Mouse (Mus musculus) stomach, adult 2 months (tissue): ENCODE measurements around the gene Tbc1d12. TPM values are rescaled to one million over a fixed set of nuclear protein-coding genes. Genes with fewer than 3 reads are reported as not detected.

ENCODE experiments used
- polyA plus RNA-seq: library from polyadenylated mRNA; depleted of rRNA; stranded (reverse); fragments of >200 nt; gene quantifications from 2 replicates; pipeline ENCODE4 v1.2.3, GENCODE M21; 2012; rRNA removed

The Tbc1d12 gene
- polyA plus RNA-seq, result 1.1 and 1.3 TPM in 2 replicates

DNA sequence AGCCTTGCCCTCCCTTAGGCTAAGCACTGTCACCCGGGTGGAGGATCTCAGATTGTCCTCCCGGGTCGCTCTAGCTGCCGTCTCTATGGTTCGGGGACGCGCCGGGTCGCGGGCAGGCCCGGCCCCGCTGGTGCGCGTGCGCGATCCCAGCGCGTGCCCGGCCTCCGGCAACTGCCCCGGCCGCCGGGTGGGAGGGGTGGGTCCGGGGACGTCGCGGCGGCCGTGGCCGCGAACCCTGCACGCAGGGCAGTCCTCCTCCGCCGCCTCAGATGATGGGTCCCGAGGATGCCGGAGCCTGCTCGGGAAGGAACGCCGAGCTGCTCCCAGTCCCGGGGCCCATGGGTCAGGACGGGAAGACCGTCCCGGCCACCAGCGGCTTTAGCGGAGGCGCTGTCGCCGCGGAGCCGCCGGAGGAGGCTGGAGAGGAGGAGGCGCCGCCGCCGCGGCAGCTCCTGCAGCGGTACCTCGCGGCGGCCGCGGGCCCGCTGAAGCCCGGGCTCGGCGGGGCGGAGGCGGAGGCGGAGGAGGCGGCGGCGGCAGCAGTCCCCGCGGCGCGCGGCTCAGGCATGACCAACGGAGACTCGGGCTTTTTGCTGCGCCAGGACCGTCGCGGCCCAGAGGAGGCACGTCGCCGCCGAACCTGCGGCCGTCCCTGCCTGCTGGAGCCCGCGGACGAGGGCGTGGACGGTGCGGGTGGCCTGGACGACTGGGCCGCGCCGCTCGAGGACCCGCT is at the start of gene Tbc1d12:
Tbc1d12 (plus strand) TSS at position 142 of the 733 bp plus-strand sequence.

DNA sequence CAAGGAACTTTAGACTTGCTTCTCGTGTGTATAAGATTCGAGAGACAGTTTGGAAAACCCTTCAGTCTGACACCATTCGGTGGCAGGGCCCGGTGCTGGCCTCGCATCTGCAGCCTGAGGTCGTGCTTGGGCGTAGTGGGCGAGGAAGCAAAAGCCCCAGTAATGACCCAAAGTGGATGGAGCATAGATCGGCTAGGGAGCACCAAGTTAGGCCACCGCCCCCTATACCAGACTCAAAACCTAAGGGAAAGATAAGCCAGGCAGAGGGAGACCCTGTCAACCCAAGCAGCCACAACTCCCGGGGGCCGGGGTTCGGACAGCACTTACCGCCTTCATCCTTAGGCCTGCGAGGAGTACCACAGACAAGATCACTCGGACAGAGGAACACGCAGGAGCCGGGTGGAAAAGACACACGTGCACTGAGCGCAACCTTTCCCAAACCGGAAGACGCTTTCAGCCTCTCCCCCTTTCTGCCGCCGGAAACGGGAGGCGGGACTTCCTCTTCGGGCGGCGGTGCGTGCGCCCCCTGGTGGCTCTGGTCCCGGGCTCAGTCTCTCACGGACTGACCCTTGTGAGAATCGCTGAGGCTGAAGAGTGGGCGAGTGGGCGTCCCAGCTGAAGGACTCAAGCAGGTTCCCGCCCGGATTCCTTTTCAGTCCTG is 17.5 kb upstream of the Tbc1d12 start, which contains the start of gene Noc3l:
Noc3l (minus strand) TSS at position 472 of the 661 bp plus-strand sequence.

DNA sequence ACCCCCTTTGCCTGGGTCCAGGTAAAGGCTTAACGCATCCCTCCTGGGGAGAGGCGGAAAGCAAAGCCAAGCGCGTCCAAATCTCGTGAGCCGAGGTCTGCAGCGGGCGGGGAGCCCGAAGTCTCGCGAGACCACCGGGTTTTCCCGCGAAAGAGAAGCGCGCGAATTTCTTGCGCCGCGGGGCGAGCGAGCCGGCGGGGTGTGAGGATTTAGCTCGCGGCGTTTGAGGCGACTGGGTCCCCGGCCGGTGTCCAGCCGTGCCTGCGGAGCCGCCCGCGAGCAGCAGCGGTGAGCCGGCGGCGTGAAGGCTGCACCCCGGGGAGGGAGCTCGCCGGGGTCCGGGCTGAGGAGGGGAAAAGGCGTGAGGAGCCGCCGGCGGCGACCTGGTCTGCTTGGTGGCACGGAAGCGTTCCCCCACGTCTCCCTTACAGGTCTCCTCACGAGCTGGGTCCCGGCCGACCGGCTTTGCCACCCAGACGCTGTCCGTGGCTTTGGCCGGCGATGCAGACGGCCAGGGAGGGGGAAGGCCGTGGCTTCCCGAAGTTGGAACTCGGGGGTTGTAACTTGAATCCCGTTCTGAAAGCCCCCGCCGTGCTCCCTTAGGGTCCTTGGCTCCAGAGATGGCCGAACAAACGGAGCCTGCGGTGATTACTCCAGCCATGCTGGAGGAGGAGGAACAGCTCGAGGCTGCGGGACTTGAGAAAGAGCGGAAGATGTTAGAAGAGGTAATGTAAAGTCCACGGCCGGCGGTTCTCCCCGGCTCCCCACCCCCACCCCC is 94.6 kb downstream of the Tbc1d12 start, which contains the start of gene Hells:
Hells (plus strand) TSS at position 128 of the 778 bp plus-strand sequence.

Other genes with a start within 250 kb of the Tbc1d12 start
- 0.63 and 0.85 TPM in 2 replicates for gene Noc3l, start 17.3 kb upstream of the Tbc1d12 start, polyA plus RNA-seq
- 0.09 and 0.28 TPM in 2 replicates for gene Hells, start 94.3 kb downstream of the Tbc1d12 start, polyA plus RNA-seq
- 0.10 and 0.45 TPM in 2 replicates for gene Cyp2c55, start 170.4 kb downstream of the Tbc1d12 start, polyA plus RNA-seq
- 39.8 and 40.8 TPM in 2 replicates for gene Cyp2c65, start 224.4 kb downstream of the Tbc1d12 start, polyA plus RNA-seq